Mouse (Mus musculus): ENCODE results near the gene Kank4.
"Not testable (repeated sequence)": the region's sequence is repeated elsewhere in the genome, so short reads cannot be mapped to it uniquely, and the experiment has no call there.

Kank4 gene

DNA sequence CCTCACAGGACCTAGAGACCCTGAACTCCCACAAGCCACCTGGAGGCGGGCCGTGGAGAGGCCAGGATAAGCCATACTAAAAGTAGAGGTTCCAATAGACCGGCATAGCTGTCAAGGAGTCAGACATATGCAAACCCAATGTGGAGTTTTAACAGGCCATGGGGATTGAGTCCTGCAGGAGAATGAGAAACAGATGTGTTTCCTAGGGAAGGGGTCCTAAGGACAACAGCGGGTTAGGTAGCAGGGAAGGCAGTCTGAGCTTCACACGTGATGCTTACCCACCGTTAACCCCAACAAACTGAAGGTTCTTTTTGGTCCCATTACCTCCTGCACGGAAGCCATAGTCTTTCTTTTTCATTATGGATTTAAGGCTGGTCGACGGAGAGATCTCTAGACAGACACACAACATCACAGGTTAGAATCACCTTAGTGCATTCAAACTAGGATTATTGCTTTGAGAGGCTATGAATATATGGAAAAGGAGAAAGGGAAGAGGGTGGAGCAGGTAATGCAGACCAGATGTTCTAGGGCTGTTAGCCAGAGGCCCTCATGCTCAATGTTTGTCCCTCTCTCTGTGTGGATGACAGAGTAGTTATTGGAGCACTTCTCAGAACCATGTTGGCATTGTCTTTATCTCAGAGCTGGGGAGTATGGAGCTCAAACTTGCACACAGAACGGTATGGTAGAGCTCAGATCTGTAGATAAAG, 40.5 kb downstream of the Kank4 start:
- no peak for DNase-seq (ENCODE audit: low spot score)

DNA sequence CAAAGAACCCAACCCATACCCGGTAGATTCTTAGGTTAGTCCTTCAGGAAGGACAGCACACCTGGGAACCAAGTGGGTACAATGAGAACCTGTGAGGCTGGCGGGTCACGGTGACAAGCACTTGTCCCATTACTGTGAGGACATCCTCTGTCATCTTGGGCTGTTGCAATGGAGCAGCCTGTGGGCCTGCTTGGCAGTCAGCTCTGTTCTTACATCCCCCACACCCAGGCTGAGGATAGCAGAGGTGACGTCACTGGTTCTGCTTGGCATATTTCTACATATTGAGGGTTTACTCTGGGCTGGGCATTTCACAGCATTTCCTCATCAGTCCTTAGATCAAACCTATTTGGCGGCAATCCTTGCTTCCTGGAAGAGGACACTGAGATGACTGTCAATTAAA, 43.6 kb downstream of the Kank4 start:
- DNase-seq (ENCODE audit: low spot score) = no peak

DNA sequence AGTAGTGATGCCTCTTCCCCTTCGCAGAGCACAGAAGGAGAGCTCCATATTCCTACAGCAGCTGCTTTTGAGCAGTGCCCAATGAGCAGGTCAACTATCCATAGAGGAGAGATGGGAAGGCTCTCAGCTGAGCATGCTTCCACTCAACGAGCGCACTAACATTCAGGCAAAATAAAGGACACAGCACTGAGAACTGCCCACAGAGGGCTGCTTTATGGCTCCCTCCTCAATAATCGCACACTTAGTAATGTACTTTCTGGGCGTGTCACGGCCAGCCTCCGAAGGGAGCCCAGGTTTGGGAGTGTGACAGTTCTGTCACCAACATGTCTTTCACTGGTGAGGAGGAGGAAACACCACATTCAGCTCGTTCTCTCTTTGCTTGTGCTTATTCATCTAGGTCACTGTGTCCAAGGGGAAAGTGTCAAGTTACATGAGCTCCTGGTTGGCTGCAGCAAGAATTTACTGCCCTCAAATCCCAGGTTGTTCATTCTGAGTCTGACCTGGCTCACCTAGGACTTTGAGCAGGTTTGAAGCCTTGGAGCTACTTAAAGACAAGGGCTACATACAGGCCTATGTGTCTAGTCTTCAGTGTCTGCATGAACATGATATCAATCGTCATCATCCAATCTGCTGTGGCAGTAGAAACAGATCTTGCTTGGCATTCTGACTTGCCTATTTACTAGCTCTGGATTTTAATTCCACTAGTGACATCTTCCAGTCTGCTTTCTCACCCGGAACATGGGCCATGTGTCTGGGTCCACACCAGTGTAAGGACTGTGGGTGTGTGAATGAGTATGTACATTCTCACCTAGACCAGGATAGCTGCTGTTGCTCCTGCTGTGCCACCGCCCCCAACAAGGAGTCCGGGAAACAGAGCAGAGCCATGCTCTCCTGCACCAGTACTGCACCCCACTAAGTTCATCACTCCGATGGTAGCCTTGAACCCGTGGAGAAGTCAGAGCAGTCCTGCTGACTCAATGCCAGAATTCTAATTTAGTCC, 49.9 kb downstream of the Kank4 start:
- DNase-seq (ENCODE audit: low spot score) = no peak

DNA sequence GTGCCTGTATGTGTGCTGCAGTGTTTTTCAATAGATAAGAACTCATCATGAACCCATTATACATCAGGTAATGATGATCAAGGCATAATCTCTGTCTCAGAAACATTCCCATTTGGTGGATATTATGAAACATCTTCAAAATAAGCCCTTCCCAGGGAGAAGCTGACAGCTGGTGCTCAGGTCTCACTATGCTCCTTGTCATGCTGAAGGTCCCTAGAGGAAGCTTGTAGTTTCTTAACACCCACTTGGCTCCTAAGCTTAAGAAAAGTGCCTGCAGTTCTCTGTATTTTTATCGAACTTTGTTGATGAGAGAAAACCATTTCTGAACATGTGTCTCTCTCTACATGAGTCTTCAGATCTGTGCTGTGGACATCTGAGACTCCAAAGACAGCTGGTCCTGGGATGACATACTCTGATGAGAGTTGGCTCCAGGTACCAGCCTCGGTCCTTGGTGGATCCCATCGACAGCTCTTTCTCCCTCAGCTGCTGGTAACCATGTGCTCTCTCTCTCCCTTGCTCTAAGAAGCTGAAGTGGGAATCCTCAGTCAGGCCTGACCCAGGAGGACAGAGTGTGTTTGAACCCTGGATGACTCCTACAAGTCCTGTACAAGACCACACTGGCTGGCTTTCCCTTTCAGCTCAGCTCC, 58.3 kb downstream of the Kank4 start:
- no peak for DNase-seq (ENCODE audit: low spot score)

DNA sequence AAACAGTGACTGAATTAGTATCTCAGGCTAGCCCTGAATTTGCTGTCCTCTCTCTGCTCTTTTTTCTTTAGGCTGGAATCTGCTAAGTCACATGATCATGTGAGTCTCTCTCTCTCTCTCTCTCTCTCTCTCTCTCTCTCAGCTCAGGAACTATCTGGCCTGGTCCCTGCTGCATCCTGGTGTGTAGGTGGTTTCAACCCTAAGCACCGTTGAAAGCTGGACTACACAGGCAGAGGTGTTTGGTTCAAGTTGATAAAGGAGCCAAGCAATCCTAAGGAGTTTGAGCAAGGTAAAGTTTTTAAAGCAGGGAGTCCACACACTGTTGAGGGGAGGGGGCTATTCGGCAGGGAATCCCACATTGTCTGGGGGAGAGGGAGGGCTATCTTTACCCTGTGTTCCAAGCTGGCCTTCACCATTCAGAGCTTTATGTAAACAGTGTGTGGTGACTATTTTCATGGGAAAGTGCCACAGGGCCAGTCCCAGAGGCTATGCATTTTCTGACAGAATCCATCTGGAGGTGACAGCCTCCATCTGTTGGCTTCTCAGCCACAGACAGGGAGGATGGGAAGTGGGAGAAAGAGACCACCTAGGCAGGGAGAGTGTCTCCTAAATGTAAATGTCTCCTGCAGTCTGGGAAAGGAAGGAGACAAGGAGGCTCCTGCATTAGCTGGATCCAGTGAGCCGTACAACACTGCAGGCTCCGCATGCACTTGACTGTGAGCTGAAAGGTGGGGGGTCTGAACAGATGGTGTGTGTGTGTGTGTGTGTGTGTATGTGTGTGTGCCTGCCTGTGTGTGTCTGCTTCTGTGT, 59.1 kb downstream of the Kank4 start:
- DNase-seq (ENCODE audit: low spot score) = no peak

DNA sequence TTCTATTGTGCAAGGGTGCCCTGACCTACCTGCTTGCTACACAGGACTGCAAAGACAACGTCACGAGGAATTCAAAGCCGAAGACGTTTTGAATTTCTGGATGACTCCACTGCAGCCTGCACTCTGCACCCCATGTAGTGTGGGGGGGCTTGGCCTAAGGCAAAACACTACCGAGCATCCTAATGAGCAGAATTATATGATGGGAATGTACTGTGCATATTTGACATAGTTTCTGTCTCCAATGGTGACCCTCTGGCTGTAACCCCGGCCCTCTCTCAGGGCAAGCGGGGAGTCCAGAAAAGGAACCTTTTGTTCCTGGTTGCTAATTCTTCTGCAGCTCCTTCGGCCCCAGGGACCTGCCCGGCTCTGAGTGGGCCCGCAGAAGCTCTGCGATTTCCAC, 61.2 kb downstream of the Kank4 start:
- DNase-seq (ENCODE audit: low spot score) = no peak

DNA sequence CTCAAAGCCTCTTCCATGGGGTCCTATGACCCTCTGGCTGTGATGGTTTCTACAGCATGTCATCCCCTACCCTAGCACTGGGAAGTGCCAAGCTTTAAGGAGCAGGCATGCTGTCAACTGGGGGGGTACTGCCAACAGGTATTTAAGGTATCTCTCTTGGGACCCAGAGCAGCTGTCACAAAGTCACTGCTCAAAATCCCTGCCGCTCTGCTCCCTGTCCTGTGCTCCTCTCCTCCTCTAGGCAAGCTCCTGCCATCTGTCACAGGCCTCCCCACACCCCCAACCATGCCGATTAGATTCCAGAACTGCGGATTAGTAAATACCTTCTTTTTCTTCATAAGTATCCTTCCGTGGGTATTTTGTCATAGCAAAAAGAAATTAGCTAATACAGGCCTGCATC, 62.9 kb downstream of the Kank4 start:
- DNase-seq (ENCODE audit: low spot score) = no peak

DNA sequence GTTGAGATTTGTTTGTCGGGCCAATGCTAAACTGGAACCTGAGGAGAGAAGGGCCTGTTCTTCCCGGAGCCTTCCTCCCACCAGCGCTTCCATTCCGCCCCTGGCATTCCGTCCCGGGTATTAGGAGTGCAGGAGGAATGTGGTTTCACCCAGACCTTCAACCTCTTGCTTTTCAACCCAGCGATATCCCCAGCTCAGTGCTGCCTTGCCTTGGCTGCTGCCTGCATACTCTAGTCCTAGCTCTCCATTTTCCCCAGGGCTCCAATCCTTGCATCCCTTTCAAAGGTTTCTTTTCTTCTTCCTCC, 73.5 kb downstream of the Kank4 start:
- DNase-seq (ENCODE audit: low spot score) = no peak

DNA sequence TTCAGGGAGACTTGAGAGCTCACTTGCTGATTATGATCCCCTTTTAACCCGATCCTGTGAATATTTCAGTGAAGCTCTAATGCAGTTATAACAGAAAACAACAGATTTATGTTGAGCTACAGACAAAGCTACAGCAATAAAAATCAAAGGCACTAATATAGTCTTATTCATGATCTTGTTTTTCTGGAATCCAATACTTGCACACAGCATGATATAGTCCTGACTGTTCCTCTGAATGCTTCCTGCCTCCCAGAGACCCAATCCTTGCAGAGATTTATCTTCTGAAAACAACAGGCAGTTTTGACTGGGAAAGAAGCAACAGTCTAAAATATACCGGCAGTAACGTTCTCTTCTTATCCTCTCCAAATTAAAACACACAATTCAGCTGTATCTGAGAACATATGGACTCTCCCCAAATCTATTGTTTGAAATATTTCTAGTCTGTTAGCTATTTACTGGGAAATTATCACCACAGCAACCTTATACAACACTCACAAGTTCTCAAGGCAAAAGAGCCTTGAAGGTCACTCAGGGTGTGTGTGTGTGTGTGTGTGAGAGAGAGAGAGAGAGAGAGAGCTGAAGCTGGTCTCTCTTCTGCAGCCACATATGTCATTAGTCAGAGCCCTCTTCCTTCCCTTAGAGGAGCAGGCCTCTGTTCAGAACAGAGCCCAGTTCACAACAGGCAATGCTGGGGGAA, 74.0 kb downstream of the Kank4 start:
- no peak for DNase-seq (ENCODE audit: low spot score)

DNA sequence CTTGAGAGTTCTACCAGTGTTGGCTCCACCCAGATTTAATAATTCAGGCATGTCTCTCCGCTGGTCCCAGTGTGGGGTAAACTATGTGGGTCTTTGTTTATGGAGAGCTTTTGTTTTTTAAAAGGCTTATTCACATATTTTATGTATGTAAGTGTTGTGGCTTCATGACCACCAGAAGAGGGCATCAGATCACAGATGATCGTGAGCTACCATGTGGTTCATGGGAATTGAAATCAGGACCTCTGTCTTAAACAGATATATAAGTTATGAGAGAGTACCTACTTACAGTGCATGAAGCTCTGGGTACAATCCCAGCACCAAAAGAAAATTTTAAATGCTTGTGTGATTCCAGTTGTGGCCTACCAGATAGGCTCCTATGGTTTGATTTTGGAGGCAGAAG, 77.6 kb downstream of the Kank4 start:
- no peak for DNase-seq (ENCODE audit: low spot score)

DNA sequence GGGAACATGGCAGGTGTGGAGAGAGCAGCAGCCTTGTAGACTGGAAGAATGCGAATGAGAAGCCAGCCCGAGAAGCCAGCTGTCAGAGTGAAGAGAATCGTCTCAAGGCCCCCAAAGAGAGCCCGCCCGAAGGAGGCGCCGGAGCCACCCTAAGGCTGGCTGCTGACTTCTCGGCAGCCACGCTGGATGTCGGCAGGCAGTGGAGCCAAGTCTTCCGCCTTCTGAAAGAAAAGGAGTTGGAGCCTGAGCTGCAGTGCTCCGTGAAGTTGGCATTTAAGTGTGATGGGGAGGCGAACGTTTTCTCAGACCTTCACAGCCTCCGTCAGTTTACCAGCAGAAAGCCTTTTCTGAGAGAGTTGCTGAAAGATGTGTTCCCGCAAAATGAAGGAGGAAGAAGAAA, 83.7 kb downstream of the Kank4 start:
- DNase-seq (ENCODE audit: low spot score) = no peak

DNA sequence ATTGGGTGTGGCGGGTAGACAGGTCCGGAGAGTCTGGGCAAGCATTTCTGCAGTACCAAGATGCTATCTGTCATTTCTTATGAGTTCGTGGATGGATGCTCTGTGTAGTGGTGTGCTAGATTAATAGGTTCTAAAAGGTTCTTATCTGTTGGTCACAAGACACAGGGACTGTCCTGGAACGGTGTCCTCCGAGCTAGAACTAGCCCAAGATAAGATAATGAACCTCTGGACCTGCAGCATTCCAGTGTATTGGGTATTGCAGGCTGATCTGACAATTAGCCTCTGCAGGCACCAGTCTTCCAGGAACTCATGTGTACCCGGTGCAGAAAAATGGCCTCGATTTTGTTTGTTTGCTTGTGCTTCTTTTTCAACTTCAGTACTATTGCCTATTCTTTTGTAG, 88.6 kb downstream of the Kank4 start:
- DNase-seq (ENCODE audit: low spot score) = no peak

DNA sequence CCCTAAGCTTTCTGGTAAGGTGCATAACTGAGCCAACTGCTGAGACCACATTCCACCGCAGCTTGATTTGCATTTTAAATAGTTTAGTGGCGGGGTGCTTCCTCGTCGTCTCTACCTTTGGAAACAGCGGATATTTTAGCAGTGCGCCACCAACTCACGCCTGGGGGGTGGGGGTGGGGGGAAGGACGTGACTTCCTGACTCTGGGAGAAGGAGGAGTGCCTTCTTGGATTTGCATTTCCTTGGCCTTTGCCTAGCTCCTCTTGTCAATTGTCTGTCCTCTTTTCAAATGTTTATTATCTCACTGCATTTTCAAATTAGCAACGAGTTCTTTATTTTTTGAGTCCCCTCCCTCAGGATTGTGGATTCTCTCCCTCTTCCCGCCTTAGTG, 89.4 kb downstream of the Kank4 start:
- DNase-seq (ENCODE audit: low spot score) = no peak

DNA sequence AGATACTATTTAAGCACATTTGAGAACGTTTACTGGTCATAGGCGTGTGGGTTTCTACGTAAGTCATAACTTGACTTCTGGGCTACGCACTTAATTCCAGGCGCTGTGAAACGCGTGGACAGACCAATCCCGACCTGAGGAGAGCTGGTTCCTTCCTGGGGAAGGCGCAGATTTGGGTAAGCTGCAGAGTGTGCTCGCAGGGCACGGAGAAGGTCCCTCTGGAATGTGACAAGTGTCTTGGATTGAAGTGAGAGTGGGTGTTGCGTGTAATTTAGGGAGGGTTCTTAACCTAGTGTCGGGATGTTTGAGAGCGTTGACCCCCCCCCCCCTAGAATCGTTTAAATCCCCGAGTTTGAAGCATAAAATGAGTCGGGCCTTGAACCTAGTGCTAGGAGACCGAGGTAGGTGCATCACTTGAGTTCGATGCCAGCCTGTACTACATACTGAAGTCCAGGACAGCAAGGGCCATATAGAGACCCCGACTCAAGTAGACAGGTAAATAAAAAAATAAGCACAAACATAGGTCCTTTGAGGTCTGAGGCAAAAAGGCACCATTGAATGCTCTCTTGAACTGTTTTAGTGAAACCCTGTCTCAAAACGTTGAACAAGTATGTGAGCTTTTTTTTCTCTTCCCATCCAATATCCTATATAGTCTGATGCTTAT, 89.9 kb downstream of the Kank4 start:
- DNase-seq (ENCODE audit: low spot score) = no peak

DNA sequence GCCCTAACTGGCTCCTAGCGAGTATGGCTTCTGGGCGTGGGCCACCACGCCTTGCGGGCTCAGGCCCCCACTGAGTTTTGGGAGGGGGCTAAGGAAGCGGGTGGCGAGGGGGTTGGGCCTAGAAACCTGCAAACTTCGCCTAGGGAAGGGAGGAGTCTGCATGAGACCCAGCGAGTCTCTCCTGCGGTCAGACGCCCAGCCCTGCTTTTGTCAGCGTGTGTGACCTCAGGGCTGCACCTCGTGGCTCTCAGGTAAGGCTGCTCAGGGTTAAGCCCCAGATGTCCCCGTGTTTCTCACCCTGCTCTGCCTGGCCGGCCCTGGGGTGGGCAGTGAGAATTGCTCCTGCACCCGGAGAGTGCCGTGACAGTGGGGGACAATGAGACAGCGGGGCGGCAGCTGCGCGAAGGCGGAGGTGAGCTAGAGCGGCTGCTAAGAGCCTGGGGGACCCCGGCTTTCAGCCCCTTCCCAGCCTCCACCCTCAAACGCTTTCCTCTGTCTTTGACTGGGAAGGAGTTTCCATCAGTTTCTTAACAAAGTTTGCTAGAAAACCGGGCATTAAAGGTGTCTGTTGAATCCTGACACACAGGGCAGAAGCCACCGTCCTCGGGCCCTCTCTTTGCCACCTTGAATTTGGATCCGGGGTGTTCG, 90.6 kb downstream of the Kank4 start, which contains the start of gene L1td1:
Gene L1td1, plus strand, starts transcription at position 145 of the 648 bp plus-strand sequence.
- DNase-seq (ENCODE audit: low spot score) = no peak

DNA sequence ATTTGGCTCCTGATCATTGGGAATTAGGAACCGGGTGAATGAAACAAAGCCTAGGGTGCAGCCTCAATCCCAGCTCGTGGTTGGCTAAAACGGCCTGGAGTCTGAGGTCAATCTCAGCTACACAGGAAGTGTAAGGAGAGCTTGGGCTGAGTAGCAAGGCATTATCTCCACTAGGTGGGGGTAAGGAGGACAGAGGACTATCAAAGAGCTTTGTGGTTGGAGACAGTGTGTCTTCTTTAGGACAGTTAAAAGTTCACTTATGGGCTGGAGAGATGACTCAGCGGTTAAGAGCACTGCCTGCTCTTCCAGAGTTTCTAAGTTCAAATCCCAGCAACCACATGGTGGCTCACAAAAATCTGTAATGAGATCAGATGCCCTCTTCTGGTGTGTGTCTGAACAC, 91.9 kb downstream of the Kank4 start:
- no peak for DNase-seq (ENCODE audit: low spot score)

DNA sequence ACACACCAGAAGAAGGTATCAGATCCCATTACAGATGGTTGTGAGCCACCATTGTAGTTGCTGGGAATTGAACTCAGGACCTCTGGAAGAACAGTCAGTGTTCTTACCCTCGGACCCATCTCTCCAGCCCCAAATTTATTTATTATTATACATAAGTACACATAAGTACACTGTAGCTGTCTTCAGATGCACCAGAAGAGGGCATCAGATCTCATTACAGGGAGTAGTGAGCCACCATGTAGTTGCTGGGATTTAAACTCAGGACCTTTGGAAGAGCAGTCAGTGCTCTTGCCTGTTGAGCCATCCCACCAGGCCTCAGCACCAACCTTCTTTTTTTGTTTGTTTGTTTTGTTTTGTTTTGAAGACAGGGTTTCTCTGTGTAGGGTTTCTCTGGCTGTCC, 92.7 kb downstream of the Kank4 start:
- DNase-seq (ENCODE audit: low spot score) = not testable (repeated sequence)

DNA sequence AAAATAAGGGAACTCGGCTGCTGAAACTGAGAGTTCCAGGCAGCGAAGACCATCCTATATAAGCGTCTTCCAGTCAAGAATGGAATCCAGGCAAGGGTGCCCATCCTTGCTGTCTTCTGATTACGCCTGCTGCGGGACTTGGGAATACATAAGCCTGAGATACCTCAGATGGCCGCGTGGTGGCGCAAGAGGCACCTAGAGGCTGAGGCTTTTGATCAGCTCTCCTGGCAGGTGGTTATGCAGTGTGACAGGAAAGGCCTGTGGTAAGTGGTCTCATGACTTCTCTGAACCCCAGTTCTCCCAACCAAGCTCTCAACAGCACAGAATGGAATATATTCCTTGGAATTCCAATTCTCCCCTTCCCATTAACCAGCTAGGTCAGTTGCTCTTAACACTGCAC, 94.9 kb downstream of the Kank4 start:
- DNase-seq (ENCODE audit: low spot score) = no peak

DNA sequence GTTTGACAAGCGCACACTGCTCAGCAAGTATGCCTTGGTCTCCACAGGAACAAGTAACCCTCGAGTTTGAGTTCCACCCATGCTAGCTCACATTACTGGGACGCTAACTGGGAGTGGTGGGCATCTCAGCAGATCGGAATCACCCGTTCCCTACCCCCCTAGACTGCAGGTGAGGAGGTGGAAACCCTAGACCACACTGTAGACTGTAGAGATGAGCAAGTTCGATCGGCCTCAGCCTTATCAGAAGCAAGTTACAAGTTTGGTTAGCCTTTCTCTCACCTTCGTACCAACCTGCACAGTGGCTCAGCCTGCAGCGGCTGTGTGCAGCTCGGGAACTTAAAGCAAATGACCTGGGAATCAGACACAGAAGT, 98.8 kb downstream of the Kank4 start:
- no peak for DNase-seq (ENCODE audit: low spot score)

DNA sequence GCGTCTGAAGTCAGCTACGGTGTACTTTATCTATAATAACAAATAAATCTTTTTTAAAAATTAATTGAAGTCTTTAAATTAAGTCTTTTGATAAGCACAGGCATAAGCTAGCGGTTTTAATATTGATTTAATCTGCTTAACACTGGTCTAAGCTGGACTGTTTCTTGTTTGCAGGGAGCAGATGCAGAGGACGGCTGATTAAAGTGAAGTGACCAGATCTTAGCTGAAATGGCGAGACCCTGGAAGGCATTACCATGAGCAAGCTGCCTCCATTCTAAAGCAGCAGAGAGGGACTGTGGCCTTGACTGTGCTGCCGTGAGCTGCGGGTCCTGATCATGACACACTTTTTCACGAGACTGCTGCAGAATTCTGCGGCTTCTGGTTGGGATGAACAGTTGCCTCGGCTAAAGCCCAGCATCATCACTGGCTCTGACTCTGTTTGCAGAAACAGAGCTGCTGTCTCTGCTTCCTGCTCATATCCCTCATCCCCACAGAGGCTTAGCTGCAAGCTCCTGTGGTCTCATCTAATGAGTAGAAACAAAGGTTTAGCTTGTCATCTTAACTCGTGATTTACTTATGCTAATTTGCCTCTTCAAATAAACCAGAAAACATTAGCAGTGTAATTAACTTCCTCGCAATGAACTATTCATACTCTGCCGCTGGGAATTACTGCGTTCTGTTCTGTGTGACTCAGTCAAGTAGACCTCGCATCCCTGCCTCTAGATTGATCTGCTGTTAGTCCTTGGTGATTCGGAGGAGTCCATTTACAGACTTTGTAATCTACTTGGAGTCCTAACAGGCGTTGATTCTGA, 99.4 kb downstream of the Kank4 start:
- DNase-seq (ENCODE audit: low spot score) = no peak
